8 mouse cellular contexts compared by ENCODE assay signal in the genomic region with DNA sequence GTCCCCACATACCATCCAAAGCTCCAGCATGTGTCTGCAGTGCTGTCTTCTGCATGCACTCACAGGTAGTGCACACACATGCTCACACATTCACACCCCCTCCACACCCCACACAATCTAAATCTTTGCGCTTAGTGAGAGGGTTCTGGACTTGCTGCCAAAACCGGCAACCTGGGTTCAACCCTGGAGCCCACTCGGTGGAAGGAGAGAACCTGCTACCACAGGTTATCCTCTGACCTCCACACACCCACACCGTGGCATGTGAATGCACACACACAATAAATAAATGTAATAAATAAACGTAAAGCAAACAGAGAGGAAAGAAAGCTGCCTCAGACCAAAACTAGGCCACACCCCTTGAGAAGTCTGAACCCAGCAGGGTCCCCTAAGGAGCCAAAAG. TPM values are rescaled to one million over a fixed set of nuclear protein-coding genes. Genes with fewer than 3 reads are reported as not detected.
DNase-seq lines count a peak whose midpoint lies in the region; ATAC-seq and TF ChIP-seq lines count a peak whose summit lies in the region.

No protein-coding gene starts in this region.

- TF ChIP-seq RAD21 in MEL (IDR thresholded peaks at IDR 0.05; ENCODE audit: low read depth, low read length): no peak

- 78% methylated on average over 5 of the region's 5 CpGs for WGBS in heart, embryonic 14.5 days
- WGBS in forebrain, postnatal 0 days: 85% methylated on average over 5 of the region's 5 CpGs
- 72% methylated on average over 5 of the region's 5 CpGs for WGBS in macrophage (ENCODE audit: missing documents)

- H3K36me3 ChIP-seq in heart, embryonic 14.5 days (ENCODE audit: control insufficient read depth, insufficient read depth, low read length): peaks cover 57% of the 10 kb centered on the region
- H3K36me3 ChIP-seq in MEL (ENCODE audit: control insufficient read depth in 1 of 2, insufficient read depth in 2 of 2, low read length in 2 of 2) (peaks cover 0 to 5% of the 10 kb centered on the region in 2 experiments; a peak in 1 of 4 replicates), macrophage (ENCODE audit: inconsistent target) (peaks cover 40% of the 10 kb centered on the region)
- H3K36me3 ChIP-seq in forebrain, postnatal 0 days (ENCODE audit: insufficient read depth): peaks cover 43% of the 10 kb centered on the region

- H3K4me1 ChIP-seq in heart, embryonic 14.5 days (ENCODE audit: control insufficient read depth in 2 of 2, insufficient read depth in 2 of 2, low read length in 2 of 2): peaks cover 15 to 20% of the 10 kb centered on the region in 2 experiments
- H3K4me1 ChIP-seq in MEL (ENCODE audit: control insufficient read depth in 1 of 2, insufficient read depth in 2 of 2, low read length in 2 of 2): peaks cover 0 to 13% of the 10 kb centered on the region in 2 experiments; a peak in 2 of 4 replicates
- peaks cover 10% of the 10 kb centered on the region; the same call in 1 of the 2 replicates for H3K4me1 ChIP-seq in forebrain, postnatal 0 days (ENCODE audit: insufficient read depth)

- no peak for TF ChIP-seq EP300 in MEL (IDR thresholded peaks at IDR 0.05; ENCODE audit: low read depth in 1 of 2, low read length in 2 of 2)

- no peak for TF ChIP-seq POLR2A in MEL (IDR thresholded peaks at IDR 0.05; ENCODE audit: control insufficient read depth in 1 of 2, insufficient read depth in 1 of 2, low read depth in 1 of 2, low read length in 2 of 2, poor library complexity in 1 of 2)

- H3K4me2 ChIP-seq in heart, embryonic 14.5 days (ENCODE audit: low read length): peak overlapping the region; percentile 86
- peak overlapping the region; percentile 65 for H3K4me2 ChIP-seq in forebrain, postnatal 0 days (ENCODE audit: low read depth)

- no peak overlapping the region for H3K27ac ChIP-seq in heart, embryonic 14.5 days (replicated peaks in 1 of 2; ENCODE audit: control insufficient read depth in 1 of 2, insufficient read depth in 1 of 2, low read depth in 2 of 2, low read length in 2 of 2)
- H3K27ac ChIP-seq in MEL (ENCODE audit: control insufficient read depth, low read depth, low read length) (no peak overlapping the region), macrophage (peak overlapping the region; percentile 99; the same call in 1 of the 2 replicates)
- no peak overlapping the region for H3K27ac ChIP-seq in forebrain, postnatal 0 days (ENCODE audit: low read depth, low read length)

- no peak for DNase-seq in heart, adult 8-10 months (ENCODE audit: low spot score)
- no peak for DNase-seq in MEL (ENCODE audit: low read depth, low spot score)
- no peak for DNase-seq in forebrain, postnatal 0 days
- DNase-seq in ovary, postnatal 10 days (ENCODE audit: low spot score): no peak
- no peak for DNase-seq in layer of hippocampus, postnatal 14 days (ENCODE audit: low spot score in 2 of 2)
- DNase-seq in gastrocnemius, postnatal 25 days: no peak

- no peaks in the 10 kb centered on the region for H3K27me3 ChIP-seq in heart, embryonic 14.5 days (ENCODE audit: control insufficient read depth, insufficient read depth, low read length)
- H3K27me3 ChIP-seq in MEL (ENCODE audit: control insufficient read depth in 1 of 2, insufficient read depth in 2 of 2, low read length in 2 of 2): no peaks in the 10 kb centered on the region
- no peaks in the 10 kb centered on the region for H3K27me3 ChIP-seq in forebrain, postnatal 0 days (ENCODE audit: insufficient read depth, low read length)

- H3K9ac ChIP-seq in heart, embryonic 14.5 days (ENCODE audit: low read length): peak overlapping the region; percentile 73
- H3K9ac ChIP-seq in MEL (ENCODE audit: control insufficient read depth, low read depth, low read length, poor library complexity, severe bottlenecking): peak overlapping the region; percentile 33
- H3K9ac ChIP-seq in forebrain, postnatal 0 days: peak overlapping the region; percentile 56; the same call in 1 of the 2 replicates

- H3K9me3 ChIP-seq in heart, embryonic 14.5 days (ENCODE audit: control insufficient read depth, low read length): no peaks in the 10 kb centered on the region
- no peaks in the 10 kb centered on the region for H3K9me3 ChIP-seq in MEL (replicated peaks; ENCODE audit: insufficient read depth, low read length)
- H3K9me3 ChIP-seq in forebrain, postnatal 0 days (ENCODE audit: low read length): no peaks in the 10 kb centered on the region

- peak overlapping the region; percentile 70 to 76 for H3K4me3 ChIP-seq in heart, embryonic 14.5 days (ENCODE audit: control insufficient read depth in 1 of 2, insufficient read depth in 1 of 2, low read depth in 1 of 2, low read length in 2 of 2)
- H3K4me3 ChIP-seq in MEL (ENCODE audit: control insufficient read depth in 1 of 2, insufficient read depth in 1 of 2, low read depth in 2 of 2, low read length in 2 of 2) (peak overlapping the region; percentile 78 to 96), macrophage (ENCODE audit: inconsistent target) (peak overlapping the region; percentile 81)
- peak overlapping the region; percentile 66 for H3K4me3 ChIP-seq in forebrain, postnatal 0 days (ENCODE audit: low read depth, low read length)

- ATAC-seq in heart, embryonic 14.5 days (ENCODE audit: insufficient number of reproducible peaks, insufficient read depth, low FRiP score, low read depth): no peak
- ATAC-seq in forebrain, postnatal 0 days: no peak

- H3K79me2 ChIP-seq in MEL (ENCODE audit: control insufficient read depth, insufficient read depth, low read length, poor library complexity) (peaks cover 28% of the 10 kb centered on the region), macrophage (ENCODE audit: inconsistent target) (peaks cover 52% of the 10 kb centered on the region)

- TF ChIP-seq CTCF in MEL (IDR thresholded peaks at IDR 0.05 in 2 of 3, conservative IDR thresholded peaks at IDR 0.05 in 1 of 3; ENCODE audit: control insufficient read depth in 1 of 3, insufficient read depth in 1 of 3, low read depth in 2 of 3, low read length in 3 of 3, poor library complexity in 1 of 3, severe bottlenecking in 1 of 3): no peak
- TF ChIP-seq CTCF in forebrain, postnatal 0 days (IDR thresholded peaks at IDR 0.05; ENCODE audit: low read depth): no peak

RNA-seq across cellular contexts. Expression of gene Akt1s1, which starts 1.0 kb away (rescaled TPM):
- polyA plus RNA-seq in heart, embryonic 14.5 days (2014; fragmentation: Nextera tagmentation; extraction: Ambion mirVana): 33.4 and 61.6 TPM in 2 replicates
- 10 to 100 TPM; 64.3 to 76.2 (median 70.5) TPM for total RNA-seq in heart, adult 8-10 months (2022)
- 32.0 and 37.3 TPM in 2 replicates for total RNA-seq in MEL (2012; rRNA removed)
- polyA plus RNA-seq in MEL (2012; ENCODE audit: insufficient read depth in 1 of 2, insufficient read length in 2 of 2, low read depth in 1 of 2, low replicate concordance in 2 of 2, missing spikeins in 1 of 2): 10 to 100 TPM in 1 of 2 experiments, not detected in 1; 71.8 TPM
- 89.9 and 109 TPM in 2 replicates for total RNA-seq in forebrain, postnatal 0 days (2014; rRNA removed)
- 105 and 112 TPM in 2 replicates for polyA plus RNA-seq in forebrain, postnatal 0 days (2015; fragmentation: Nextera tagmentation; extraction: Ambion mirVana)
- 10 to 100 TPM; 10.1 to 70.6 (median 25.0) TPM for total RNA-seq in macrophage (2018; cell fraction: chromatin; rRNA removed)
- 10 to 100 TPM; 22.9 to 69.0 (median 54.8) TPM for total RNA-seq in macrophage (2018; cell fraction: cytosol; rRNA removed)
- 10 to 100 TPM; 13.3 to 58.4 (median 33.6) TPM for total RNA-seq in macrophage (2018; cell fraction: nucleus; rRNA removed)
- 33.4 to 56.3 TPM (median 49.1 TPM) in 3 replicates for polyA plus RNA-seq in macrophage (2018)
- total RNA-seq in layer of hippocampus, postnatal 14 days (2021): 10 to 100 TPM; 81.6 to 89.7 TPM
- 100 to 1,000 TPM; 103 to 113 TPM for total RNA-seq in gastrocnemius, postnatal 25 days (2021)

RNA-seq across cellular contexts. Expression of gene Tbc1d17, which starts 1.1 kb away (rescaled TPM):
- 44.5 and 53.5 TPM in 2 replicates for polyA plus RNA-seq in heart, embryonic 14.5 days (2014; fragmentation: Nextera tagmentation; extraction: Ambion mirVana)
- 10 to 100 TPM; 40.7 to 59.5 (median 51.5) TPM for total RNA-seq in heart, adult 8-10 months (2022)
- total RNA-seq in MEL (2012; rRNA removed): 16.7 and 16.9 TPM in 2 replicates
- polyA plus RNA-seq in MEL (2012; ENCODE audit: insufficient read depth in 1 of 2, insufficient read length in 2 of 2, low read depth in 1 of 2, low replicate concordance in 2 of 2, missing spikeins in 1 of 2) (10 to 100 TPM in 1 of 2 experiments, not detected in 1; 29.5 TPM), macrophage (2018) (25.6 to 51.8 TPM (median 28.3 TPM) in 3 replicates)
- total RNA-seq in forebrain, postnatal 0 days (2014; rRNA removed): 71.9 and 378 TPM in 2 replicates
- polyA plus RNA-seq in forebrain, postnatal 0 days (2015; fragmentation: Nextera tagmentation; extraction: Ambion mirVana): 87.8 and 115 TPM in 2 replicates
- 100 to 1,000 TPM in 12 of 26 experiments, 10 to 100 TPM in 14; 32.8 to 197 (median 94.9) TPM for total RNA-seq in macrophage (2018; cell fraction: chromatin; rRNA removed)
- 10 to 100 TPM; 17.1 to 50.9 (median 28.5) TPM for total RNA-seq in macrophage (2018; cell fraction: cytosol; rRNA removed)
- total RNA-seq in macrophage (2018; cell fraction: nucleus; rRNA removed): 100 to 1,000 TPM in 1 of 26 experiments, 10 to 100 TPM in 25; 29.7 to 111 (median 46.6) TPM
- total RNA-seq in layer of hippocampus, postnatal 14 days (2021): 10 to 100 TPM; 46.2 to 54.2 TPM
- total RNA-seq in gastrocnemius, postnatal 25 days (2021): 10 to 100 TPM; 38.6 to 41.2 TPM

RNA-seq across cellular contexts. Expression of gene Pnkp, which starts 9.2 kb away (rescaled TPM):
- polyA plus RNA-seq in heart, embryonic 14.5 days (2014; fragmentation: Nextera tagmentation; extraction: Ambion mirVana): 19.4 and 22.7 TPM in 2 replicates
- 10 to 100 TPM; 17.8 to 20.6 (median 19.6) TPM for total RNA-seq in heart, adult 8-10 months (2022)
- 39.3 and 49.9 TPM in 2 replicates for total RNA-seq in MEL (2012; rRNA removed)
- 10 to 100 TPM in 1 of 2 experiments, not detected in 1; 45.6 TPM for polyA plus RNA-seq in MEL (2012; ENCODE audit: insufficient read depth in 1 of 2, insufficient read length in 2 of 2, low read depth in 1 of 2, low replicate concordance in 2 of 2, missing spikeins in 1 of 2)
- 30.5 and 31.0 TPM in 2 replicates for total RNA-seq in forebrain, postnatal 0 days (2014; rRNA removed)
- polyA plus RNA-seq in forebrain, postnatal 0 days (2015; fragmentation: Nextera tagmentation; extraction: Ambion mirVana): 27.2 and 29.8 TPM in 2 replicates
- total RNA-seq in macrophage (2018; cell fraction: chromatin; rRNA removed): 100 to 1,000 TPM in 7 of 26 experiments, 10 to 100 TPM in 19; 17.5 to 135 (median 74.6) TPM
- total RNA-seq in macrophage (2018; cell fraction: cytosol; rRNA removed): 10 to 100 TPM; 23.3 to 51.5 (median 35.4) TPM
- 10 to 100 TPM; 17.9 to 77.5 (median 35.3) TPM for total RNA-seq in macrophage (2018; cell fraction: nucleus; rRNA removed)
- 17.4 to 42.4 TPM (median 36.1 TPM) in 3 replicates for polyA plus RNA-seq in macrophage (2018)
- total RNA-seq in layer of hippocampus, postnatal 14 days (2021): 10 to 100 TPM; 32.3 to 33.3 TPM
- 10 to 100 TPM; 15.6 to 15.8 TPM for total RNA-seq in gastrocnemius, postnatal 25 days (2021)

RNA-seq across cellular contexts. Expression of gene Ptov1, which starts 21.8 kb away (rescaled TPM):
- polyA plus RNA-seq in heart, embryonic 14.5 days (2014; fragmentation: Nextera tagmentation; extraction: Ambion mirVana): 279 and 310 TPM in 2 replicates
- 100 to 1,000 TPM; 178 to 199 (median 189) TPM for total RNA-seq in heart, adult 8-10 months (2022)
- 44.1 and 46.4 TPM in 2 replicates for total RNA-seq in MEL (2012; rRNA removed)
- polyA plus RNA-seq in MEL (2012; ENCODE audit: insufficient read depth in 1 of 2, insufficient read length in 2 of 2, low read depth in 1 of 2, low replicate concordance in 2 of 2, missing spikeins in 1 of 2) (100 to 1,000 TPM in 1 of 2 experiments, not detected in 1; 168 TPM), macrophage (2018) (38.5 to 61.7 TPM (median 49.4 TPM) in 3 replicates)
- total RNA-seq in forebrain, postnatal 0 days (2014; rRNA removed): 404 and 498 TPM in 2 replicates
- polyA plus RNA-seq in forebrain, postnatal 0 days (2015; fragmentation: Nextera tagmentation; extraction: Ambion mirVana): 495 and 513 TPM in 2 replicates
- 100 to 1,000 TPM in 3 of 26 experiments, 10 to 100 TPM in 23; 23.8 to 108 (median 56.0) TPM for total RNA-seq in macrophage (2018; cell fraction: chromatin; rRNA removed)
- 10 to 100 TPM; 32.2 to 75.3 (median 46.0) TPM for total RNA-seq in macrophage (2018; cell fraction: cytosol; rRNA removed)
- total RNA-seq in macrophage (2018; cell fraction: nucleus; rRNA removed): 10 to 100 TPM; 17.0 to 77.8 (median 39.3) TPM
- total RNA-seq in layer of hippocampus, postnatal 14 days (2021): 100 to 1,000 TPM; 272 to 295 TPM
- total RNA-seq in gastrocnemius, postnatal 25 days (2021): 100 to 1,000 TPM; 116 to 125 TPM

RNA-seq across cellular contexts. Expression of gene Atf5, which starts 31.3 kb away (rescaled TPM):
- polyA plus RNA-seq in heart, embryonic 14.5 days (2014; fragmentation: Nextera tagmentation; extraction: Ambion mirVana): 1.8 and 1.9 TPM in 2 replicates
- 10 to 100 TPM; 55.1 to 71.1 (median 64.7) TPM for total RNA-seq in heart, adult 8-10 months (2022)
- total RNA-seq in MEL (2012; rRNA removed): 17.6 and 19.6 TPM in 2 replicates
- polyA plus RNA-seq in MEL (2012; ENCODE audit: insufficient read depth in 1 of 2, insufficient read length in 2 of 2, low read depth in 1 of 2, low replicate concordance in 2 of 2, missing spikeins in 1 of 2): 10 to 100 TPM in 1 of 2 experiments, not detected in 1; 95.5 TPM
- 10.1 and 15.9 TPM in 2 replicates for total RNA-seq in forebrain, postnatal 0 days (2014; rRNA removed)
- 3.9 and 4.7 TPM in 2 replicates for polyA plus RNA-seq in forebrain, postnatal 0 days (2015; fragmentation: Nextera tagmentation; extraction: Ambion mirVana)
- total RNA-seq in macrophage (2018; cell fraction: chromatin; rRNA removed): 10 to 100 TPM in 16 of 26 experiments, 1 to 10 TPM in 10; 4.9 to 59.2 (median 10.8) TPM
- total RNA-seq in macrophage (2018; cell fraction: cytosol; rRNA removed): 10 to 100 TPM; 34.7 to 78.3 (median 52.0) TPM
- total RNA-seq in macrophage (2018; cell fraction: nucleus; rRNA removed): 10 to 100 TPM; 17.6 to 77.3 (median 31.7) TPM
- 29.8 to 55.7 TPM (median 36.4 TPM) in 3 replicates for polyA plus RNA-seq in macrophage (2018)
- total RNA-seq in layer of hippocampus, postnatal 14 days (2021): 10 to 100 TPM; 27.3 to 28.4 TPM
- 10 to 100 TPM; 57.2 to 70.6 TPM for total RNA-seq in gastrocnemius, postnatal 25 days (2021)
